Mouse (Mus musculus): Measurements from ENCODE around the gene Oas1g. TPM values are rescaled to one million over a fixed set of nuclear protein-coding genes. Genes with fewer than 3 reads are reported as not detected.
A peak's percentile ranks its signal among the peaks of the same experiment; 100 is the strongest.
"Not testable (repeated sequence)": the region's sequence is repeated elsewhere in the genome, so short reads cannot be mapped to it uniquely, and the experiment has no call there.

Oas1g gene
- polyA plus RNA-seq, 1 experiment from 2014 or later: not detected

GRCm38 (mm10) chr5:120878803-120879202 lies 8.6 kb downstream of the Oas1g start:
- not testable (repeated sequence) for H3K36me3 ChIP-seq (replicated peaks); H3K27me3 ChIP-seq (replicated peaks; ENCODE audit: low read depth, poor library complexity, severe bottlenecking); DNase-seq (ENCODE audit: low spot score); H3K9me3 ChIP-seq; H3K27ac ChIP-seq (replicated peaks); H3K4me3 ChIP-seq; H3K4me1 ChIP-seq
- WGBS: 75% methylated on average over 2 of the region's 2 CpGs

- WGBS: 78% methylated on average over 2 of the region's 2 CpGs
- H3K4me3 ChIP-seq; H3K9me3 ChIP-seq; H3K27ac ChIP-seq (replicated peaks); H3K36me3 ChIP-seq (replicated peaks); DNase-seq (ENCODE audit: low spot score); H3K4me1 ChIP-seq; H3K27me3 ChIP-seq (replicated peaks; ENCODE audit: low read depth, poor library complexity, severe bottlenecking): not testable (repeated sequence)
Observed at GRCm38 (mm10) chr5:120877407-120877806, 10.0 kb downstream of the Oas1g start.

GRCm38 (mm10) chr5:120876839-120877238 lies 10.6 kb downstream of the Oas1g start:
- not testable (repeated sequence) for DNase-seq (ENCODE audit: low spot score); H3K4me1 ChIP-seq; H3K27me3 ChIP-seq (replicated peaks; ENCODE audit: low read depth, poor library complexity, severe bottlenecking); H3K36me3 ChIP-seq (replicated peaks); H3K27ac ChIP-seq (replicated peaks); H3K9me3 ChIP-seq; H3K4me3 ChIP-seq
- WGBS: 76% methylated on average over 2 of the region's 3 CpGs

GRCm38 (mm10) chr5:120871469-120871868 lies 15.9 kb downstream of the Oas1g start:
- H3K9me3 ChIP-seq: no peaks in the 10 kb centered on the region
- H3K36me3 ChIP-seq (replicated peaks): no peaks in the 10 kb centered on the region
- DNase-seq (ENCODE audit: low spot score): no peak
- H3K27ac ChIP-seq (replicated peaks): no peak overlapping the region
- H3K4me1 ChIP-seq: no peaks in the 10 kb centered on the region
- H3K4me3 ChIP-seq: no peak overlapping the region
- H3K27me3 ChIP-seq (replicated peaks; ENCODE audit: low read depth, poor library complexity, severe bottlenecking): no peaks in the 10 kb centered on the region
- 70% methylated on average over 2 of the region's 2 CpGs for WGBS

- 82% methylated on average over 7 of the region's 7 CpGs for WGBS
- no peak overlapping the region for H3K4me3 ChIP-seq
- no peaks in the 10 kb centered on the region for H3K9me3 ChIP-seq
- H3K27me3 ChIP-seq (replicated peaks; ENCODE audit: low read depth, poor library complexity, severe bottlenecking): no peaks in the 10 kb centered on the region
- H3K27ac ChIP-seq (replicated peaks): no peak overlapping the region
- DNase-seq (ENCODE audit: low spot score): no peak
- no peaks in the 10 kb centered on the region for H3K36me3 ChIP-seq (replicated peaks)
- no peaks in the 10 kb centered on the region for H3K4me1 ChIP-seq
Observed at GRCm38 (mm10) chr5:120870782-120871181, 16.6 kb downstream of the Oas1g start.

- Histone ChIP-seq H3K27me3 (replicated peaks; ENCODE audit: low read depth, poor library complexity, severe bottlenecking) (no peaks in the 10 kb centered on the region), H3K4me3 (no peak overlapping the region), H3K4me1 (no peaks in the 10 kb centered on the region), H3K9me3 (no peaks in the 10 kb centered on the region), H3K36me3 (replicated peaks) (no peaks in the 10 kb centered on the region), H3K27ac (replicated peaks) (no peak overlapping the region)
- 61% methylated on average over 3 of the region's 3 CpGs for WGBS
- DNase-seq (ENCODE audit: low spot score): no peak
Observed at GRCm38 (mm10) chr5:120870081-120870480, 17.3 kb downstream of the Oas1g start.

- no peak overlapping the region for H3K27ac ChIP-seq (replicated peaks)
- H3K4me1 ChIP-seq: no peaks in the 10 kb centered on the region
- H3K27me3 ChIP-seq (replicated peaks; ENCODE audit: low read depth, poor library complexity, severe bottlenecking): no peaks in the 10 kb centered on the region
- 75% methylated on average over 7 of the region's 7 CpGs for WGBS
- H3K4me3 ChIP-seq: no peak overlapping the region
- no peaks in the 10 kb centered on the region for H3K36me3 ChIP-seq (replicated peaks)
- no peak for DNase-seq (ENCODE audit: low spot score)
- no peaks in the 10 kb centered on the region for H3K9me3 ChIP-seq
Observed at GRCm38 (mm10) chr5:120869436-120870015, 17.9 kb downstream of the Oas1g start.

- no peaks in the 10 kb centered on the region for H3K36me3 ChIP-seq (replicated peaks)
- no peaks in the 10 kb centered on the region for H3K27me3 ChIP-seq (replicated peaks; ENCODE audit: low read depth, poor library complexity, severe bottlenecking)
- H3K4me1 ChIP-seq: no peaks in the 10 kb centered on the region
- no peaks in the 10 kb centered on the region for H3K9me3 ChIP-seq
- no peak overlapping the region for H3K4me3 ChIP-seq
- DNase-seq (ENCODE audit: low spot score): peak; percentile 10
- no peak overlapping the region for H3K27ac ChIP-seq (replicated peaks)
- WGBS: 73% methylated on average over 3 of the region's 3 CpGs
Observed at GRCm38 (mm10) chr5:120865336-120865860, 22.0 kb downstream of the Oas1g start.

GRCm38 (mm10) chr5:120861121-120861520 lies 26.3 kb downstream of the Oas1g start, which contains the start of gene Oas1h:
Gene Oas1h (plus strand): TSS chr5:120861421.
- Histone ChIP-seq H3K27me3 (replicated peaks; ENCODE audit: low read depth, poor library complexity, severe bottlenecking) (no peaks in the 10 kb centered on the region), H3K27ac (replicated peaks) (no peak within 1 kb of the TSS), H3K4me1 (no peaks in the 10 kb centered on the region), H3K36me3 (replicated peaks) (no peaks in the 10 kb centered on the region), H3K9me3 (no peaks in the 10 kb centered on the region), H3K4me3 (no peak within 1 kb of the TSS)
- no peak for DNase-seq (ENCODE audit: low spot score)
- 54% methylated on average over 4 of the region's 4 CpGs for WGBS

GRCm38 (mm10) chr5:120859241-120859640 lies 28.2 kb downstream of the Oas1g start:
- WGBS: 78% methylated on average over 2 of the region's 2 CpGs
- DNase-seq (ENCODE audit: low spot score): no peak
- Histone ChIP-seq H3K27ac (replicated peaks) (no peak overlapping the region), H3K9me3 (peaks cover 6% of the 10 kb centered on the region; the same call in 1 of the 2 replicates), H3K27me3 (replicated peaks; ENCODE audit: low read depth, poor library complexity, severe bottlenecking) (no peaks in the 10 kb centered on the region), H3K36me3 (replicated peaks) (no peaks in the 10 kb centered on the region), H3K4me3 (no peak overlapping the region), H3K4me1 (no peaks in the 10 kb centered on the region)

- H3K27ac ChIP-seq (replicated peaks): no peak overlapping the region
- H3K27me3 ChIP-seq (replicated peaks; ENCODE audit: low read depth, poor library complexity, severe bottlenecking): no peaks in the 10 kb centered on the region
- H3K4me3 ChIP-seq: no peak overlapping the region
- H3K4me1 ChIP-seq: no peaks in the 10 kb centered on the region
- peak; percentile 34 for DNase-seq (ENCODE audit: low spot score)
- WGBS: 68% methylated on average over 3 of the region's 3 CpGs
- H3K9me3 ChIP-seq: peaks cover 10% of the 10 kb centered on the region; the same call in 1 of the 2 replicates
- H3K36me3 ChIP-seq (replicated peaks): no peaks in the 10 kb centered on the region
Observed at GRCm38 (mm10) chr5:120849601-120850136, 37.7 kb downstream of the Oas1g start.

- H3K9me3 ChIP-seq: no peaks in the 10 kb centered on the region
- H3K27ac ChIP-seq (replicated peaks): no peak within 1 kb of the TSS
- H3K4me1 ChIP-seq: no peaks in the 10 kb centered on the region
- no peak for DNase-seq (ENCODE audit: low spot score)
- 78% methylated on average over 4 of the region's 4 CpGs for WGBS
- H3K36me3 ChIP-seq (replicated peaks): no peaks in the 10 kb centered on the region
- H3K27me3 ChIP-seq (replicated peaks; ENCODE audit: low read depth, poor library complexity, severe bottlenecking): no peaks in the 10 kb centered on the region
- no peak within 1 kb of the TSS for H3K4me3 ChIP-seq
Observed at GRCm38 (mm10) chr5:120847067-120847466, 40.3 kb downstream of the Oas1g start, which contains the start of gene Oas1f. Gene Oas1f (plus strand): TSS chr5:120847367.

- Histone ChIP-seq H3K4me1 (no peaks in the 10 kb centered on the region), H3K27ac (replicated peaks) (no peak overlapping the region), H3K9me3 (no peaks in the 10 kb centered on the region), H3K27me3 (replicated peaks; ENCODE audit: low read depth, poor library complexity, severe bottlenecking) (no peaks in the 10 kb centered on the region), H3K36me3 (replicated peaks) (no peaks in the 10 kb centered on the region), H3K4me3 (no peak overlapping the region)
- 82% methylated on average over 3 of the region's 3 CpGs for WGBS
- no peak for DNase-seq (ENCODE audit: low spot score)
Observed at GRCm38 (mm10) chr5:120844713-120845112, 42.7 kb downstream of the Oas1g start.
